Mouse (Mus musculus) thymus, adult 2 months (tissue): ENCODE measurements around the gene 9130409I23Rik.

ENCODE experiments used
- CTCF ChIP-seq: fragments of 200-500 bp; IDR thresholded peaks from 2 replicates; pipeline ENCODE4 v1.5.1; 2012; ENCODE audit warnings: mild to moderate bottlenecking, control low read depth, low read length, moderate library complexity, borderline replicate concordance; ENCODE audit not compliant: control insufficient read depth, poor library complexity, insufficient read depth; ENCODE audit errors: extremely low read depth
- POLR2A ChIP-seq: fragments of 200-500 bp; IDR thresholded peaks from 2 replicates; pipeline ENCODE4 v1.6.1; 2012; ENCODE audit warnings: mild to moderate bottlenecking, low read length, control low read depth, moderate library complexity; ENCODE audit not compliant: control insufficient read depth, poor library complexity, insufficient read depth; ENCODE audit errors: extremely low read depth

GRCm38 (mm10) chr1:181011601-181012000 is 39.4 kb upstream of the 9130409I23Rik start:
- TF ChIP-seq CTCF = no peak
- no peak for TF ChIP-seq POLR2A
